Mouse (Mus musculus) A20 (cell line): ENCODE data around the gene Ppp4c.

ENCODE experiments used
- DNase-seq: peaks from one replicate; pipeline ENCODE4 v3.0.0-alpha.2; 2011; ENCODE audit warnings: low read depth, low spot score

Ppp4c gene

DNA sequence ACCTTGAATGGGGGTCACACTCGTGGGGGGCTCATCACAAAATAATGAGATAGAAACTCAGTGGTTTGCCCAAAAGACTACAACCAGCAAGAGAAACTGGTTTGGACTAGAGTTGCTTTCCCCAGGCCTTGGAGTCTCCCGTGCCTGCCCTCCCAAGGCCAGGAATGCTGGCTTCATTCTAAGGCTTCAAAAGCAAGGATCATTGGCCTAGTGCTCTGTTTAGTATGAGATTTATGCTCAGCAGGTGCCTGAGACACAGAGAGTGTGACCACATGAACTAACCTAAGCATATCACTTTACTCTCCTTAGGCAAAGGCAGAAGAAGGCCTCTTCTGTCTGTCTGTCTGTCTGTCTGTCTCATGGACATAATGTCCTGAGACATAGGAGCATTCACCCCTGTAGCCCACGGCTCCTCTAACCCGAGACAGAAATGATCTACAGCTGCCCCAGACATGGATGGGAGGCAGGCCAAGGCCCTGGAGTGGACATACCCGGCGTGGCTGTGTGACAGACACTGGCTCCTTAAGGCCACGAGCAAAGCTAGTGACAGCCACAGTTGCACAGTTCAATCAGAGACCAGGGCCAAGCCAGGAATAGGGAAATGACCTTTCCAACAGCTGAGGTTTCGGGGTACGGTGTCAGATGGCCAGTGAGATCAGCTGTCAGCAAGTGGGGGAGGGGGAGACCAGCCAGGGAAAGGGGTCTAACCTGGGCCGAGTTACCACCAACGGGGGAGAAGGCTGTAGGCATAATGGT, 10.0 kb upstream of the Ppp4c start:
- DNase-seq: no peak

DNA sequence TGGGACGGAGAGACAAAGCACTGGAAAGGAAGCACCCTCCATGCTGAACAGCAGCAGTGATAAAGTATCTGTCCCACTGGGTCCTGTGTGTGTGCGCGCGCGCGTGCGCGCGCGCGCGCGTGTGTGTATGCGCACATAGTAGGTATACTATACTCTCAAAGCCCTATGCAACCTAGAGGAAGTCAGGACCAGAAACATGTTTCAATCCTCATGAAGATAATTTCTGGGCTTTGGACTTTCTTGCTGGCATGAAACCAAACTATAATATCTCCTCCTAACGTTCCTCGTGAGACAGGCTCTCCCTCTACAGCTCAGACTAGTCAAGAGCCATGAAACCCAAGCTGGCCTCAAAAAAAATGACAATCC, 8.7 kb upstream of the Ppp4c start:
- no peak for DNase-seq

- DNase-seq: no peak
Measured at GRCm38 (mm10) chr7:126800269-126801056, 8.2 kb upstream of the Ppp4c start.

DNA sequence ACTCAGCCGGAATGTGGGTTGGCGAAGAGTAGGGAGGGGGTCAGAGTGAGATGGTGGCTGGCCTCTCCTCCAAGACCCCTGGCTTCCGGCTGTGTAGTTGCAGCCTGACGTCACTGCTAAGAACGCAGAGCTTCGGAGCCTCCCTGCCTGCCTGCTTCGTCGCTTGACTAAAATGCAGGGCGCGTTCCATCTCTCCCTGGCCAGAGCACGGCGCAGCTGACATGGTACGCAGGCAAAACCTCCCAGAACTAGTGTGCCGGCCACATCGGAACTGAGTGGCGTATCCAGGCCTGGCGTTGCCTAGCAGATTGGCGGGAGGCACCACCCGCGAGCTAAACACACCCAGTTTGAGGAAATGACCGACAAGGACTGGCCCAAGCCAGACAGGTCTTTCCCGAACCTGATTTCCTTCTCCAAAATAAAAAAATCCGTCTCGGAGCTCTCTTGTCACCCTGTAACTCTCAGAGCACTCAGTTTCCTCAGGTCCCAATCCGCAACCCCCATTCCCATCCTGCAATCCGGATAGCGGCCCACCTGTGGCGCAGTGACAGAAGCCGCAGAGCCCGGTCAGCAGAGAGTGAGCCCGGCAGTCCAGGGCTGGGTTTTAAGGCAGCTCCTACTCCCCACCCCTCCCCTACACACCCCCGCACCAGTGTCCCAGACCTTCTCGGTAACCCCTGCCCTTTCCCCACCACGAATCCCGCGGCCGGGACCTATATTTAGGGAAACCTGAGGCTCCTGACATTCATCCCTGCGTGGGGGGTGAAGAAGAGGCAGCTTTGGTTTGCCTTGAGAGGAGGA, 7.4 kb upstream of the Ppp4c start:
- no peak for DNase-seq

- peak; percentile 99 for DNase-seq
Measured at GRCm38 (mm10) chr7:126799050-126799467, 6.8 kb upstream of the Ppp4c start.

GRCm38 (mm10) chr7:126798127-126799049, 6.1 kb upstream of the Ppp4c start:
- DNase-seq: no peak

DNA sequence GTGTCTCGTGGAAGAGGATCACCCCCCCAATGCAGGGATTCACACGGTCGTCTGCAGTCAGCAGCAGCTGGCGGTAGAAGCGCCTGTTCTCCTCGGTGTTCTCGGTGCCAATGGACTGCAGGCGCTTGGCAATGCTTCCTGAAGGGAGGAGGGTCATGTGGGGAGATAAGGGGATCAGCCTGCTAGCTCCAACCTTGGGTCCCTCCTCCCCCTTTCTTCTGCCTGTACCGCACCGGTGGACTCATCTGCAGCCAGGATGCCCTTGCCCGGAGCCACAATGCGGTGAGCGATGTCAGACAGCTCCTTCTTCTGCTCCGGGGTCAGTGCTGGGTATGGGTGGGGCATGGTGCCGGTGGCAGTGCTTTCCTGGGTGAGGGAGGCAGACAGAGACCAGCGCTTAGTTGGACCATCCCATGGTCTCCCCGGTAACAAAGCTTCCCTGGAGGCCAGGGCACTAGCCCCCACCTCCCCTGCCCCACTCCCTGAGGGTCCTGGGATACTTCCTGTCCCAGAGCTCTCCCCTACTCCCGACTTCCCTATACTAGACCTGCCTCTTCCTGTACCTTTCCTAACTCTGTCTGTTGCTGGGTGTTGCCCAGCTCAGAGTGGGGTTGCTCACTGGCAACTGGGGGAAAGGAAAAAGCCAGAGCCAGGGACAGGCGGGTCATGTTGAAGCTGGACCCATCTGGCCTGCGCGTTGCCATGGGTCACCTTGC, 5.3 kb upstream of the Ppp4c start, which contains the start of gene Fam57b:
Gene Fam57b, plus strand, starts transcription at position 258 of the 716 bp plus-strand sequence.
- no peak for DNase-seq

DNA sequence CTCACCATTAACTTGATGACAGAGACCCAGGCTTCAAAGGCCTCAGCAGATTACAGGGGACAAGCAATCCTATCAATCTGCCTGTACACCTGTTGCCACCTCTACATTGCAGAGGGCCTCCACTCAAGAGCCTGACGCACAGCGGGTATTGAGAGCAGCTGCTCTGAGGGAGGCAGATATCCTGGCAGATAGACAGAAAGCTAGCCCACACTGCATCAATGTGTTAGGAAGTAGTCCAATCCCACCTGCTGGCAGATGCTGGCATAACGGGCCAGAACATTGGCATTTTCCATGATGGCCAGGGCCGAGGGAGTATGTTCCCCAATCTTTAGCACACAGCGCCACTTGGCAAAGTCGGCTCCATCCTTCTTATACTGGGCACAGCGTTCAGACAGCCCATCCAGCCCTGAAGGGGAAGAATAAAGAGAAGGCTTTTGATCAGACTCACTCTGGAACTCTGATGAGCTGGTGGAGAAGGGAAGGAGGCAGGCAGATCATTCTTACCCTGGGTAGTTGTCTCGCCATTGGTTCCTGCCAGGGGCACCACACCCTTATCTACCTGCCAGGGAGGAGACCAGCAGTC, 4.1 kb upstream of the Ppp4c start:
- DNase-seq: peak; percentile 32

GRCm38 (mm10) chr7:126795387-126796317, 3.4 kb upstream of the Ppp4c start:
- DNase-seq: no peak

DNA sequence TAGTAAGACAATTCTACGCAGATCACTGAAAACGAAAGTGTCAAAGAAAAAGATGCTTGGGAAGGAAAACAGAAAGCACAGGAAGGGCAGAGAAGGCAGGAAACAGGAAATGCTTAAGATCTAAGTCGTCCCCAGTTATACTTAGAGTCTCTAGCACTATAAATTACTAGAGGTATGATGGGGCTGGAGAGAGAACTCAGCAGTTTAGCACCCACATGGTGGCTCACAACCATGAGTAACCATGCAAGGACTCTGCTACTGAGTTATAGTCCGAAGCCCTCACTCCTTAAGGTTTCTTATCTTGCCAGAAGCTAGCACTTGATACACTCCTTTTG, 1.9 kb upstream of the Ppp4c start:
- peak; percentile 33 for DNase-seq

- DNase-seq: peak; percentile 53
Measured at GRCm38 (mm10) chr7:126793456-126794270, 1.4 kb upstream of the Ppp4c start.

DNA sequence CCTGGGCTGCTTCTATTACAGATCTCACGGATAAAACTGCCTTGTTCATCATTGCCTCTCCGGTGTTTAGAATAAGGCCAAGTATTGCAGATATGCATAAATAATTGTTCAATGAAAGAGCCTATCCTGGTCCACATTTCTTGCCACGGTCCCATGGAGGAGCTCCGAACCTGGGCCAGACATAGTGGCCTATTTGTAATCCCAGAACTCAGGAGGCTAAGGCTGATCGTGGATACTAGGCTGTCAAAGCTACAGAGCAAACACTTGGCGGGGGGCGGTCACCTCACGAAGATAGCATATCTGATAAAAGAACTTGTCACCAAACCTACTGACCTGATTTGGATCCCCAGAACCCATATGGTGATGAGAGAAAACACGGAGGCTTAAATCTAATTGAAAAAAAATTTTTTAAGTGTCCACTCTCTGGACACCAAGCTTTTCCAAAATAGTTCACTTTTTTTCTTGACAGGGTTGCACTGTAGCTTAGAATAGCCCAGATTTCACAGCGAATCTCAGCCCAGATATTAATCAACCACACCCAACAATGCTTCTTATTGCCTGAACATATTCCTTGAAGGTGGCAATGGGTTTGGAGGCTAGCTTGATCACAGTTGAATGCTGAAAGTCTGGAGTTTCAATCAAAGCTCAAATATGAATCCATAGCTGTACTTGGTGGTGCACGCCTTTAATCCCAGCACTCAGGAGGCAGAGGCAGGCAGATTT, 586 bp upstream of the Ppp4c start:
- DNase-seq: no peak

- no peak for DNase-seq
Measured at GRCm38 (mm10) chr7:126789141-126789540, 3.2 kb downstream of the Ppp4c start.

DNA sequence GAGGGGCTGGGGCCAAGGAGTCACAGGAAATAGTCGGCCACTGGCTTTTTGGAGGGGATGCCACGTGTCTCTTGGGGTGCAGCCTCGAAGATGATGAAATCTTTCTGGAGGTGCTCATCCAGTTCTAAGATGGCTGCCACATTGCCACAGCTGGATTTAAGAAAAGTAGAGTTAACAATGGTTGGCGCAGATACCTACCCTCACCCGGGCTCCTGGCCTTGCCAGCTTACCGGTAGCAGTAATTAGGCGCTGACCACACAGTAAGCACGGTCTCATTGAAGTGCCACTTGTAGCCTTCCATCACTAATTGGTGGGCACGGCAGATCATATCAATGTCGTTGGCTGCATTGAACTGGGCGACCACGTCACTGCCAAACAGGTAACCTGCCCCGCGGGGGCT, 6.2 kb downstream of the Ppp4c start:
- DNase-seq: no peak

- DNase-seq: no peak
Measured at GRCm38 (mm10) chr7:126785056-126785455, 7.2 kb downstream of the Ppp4c start.

DNA sequence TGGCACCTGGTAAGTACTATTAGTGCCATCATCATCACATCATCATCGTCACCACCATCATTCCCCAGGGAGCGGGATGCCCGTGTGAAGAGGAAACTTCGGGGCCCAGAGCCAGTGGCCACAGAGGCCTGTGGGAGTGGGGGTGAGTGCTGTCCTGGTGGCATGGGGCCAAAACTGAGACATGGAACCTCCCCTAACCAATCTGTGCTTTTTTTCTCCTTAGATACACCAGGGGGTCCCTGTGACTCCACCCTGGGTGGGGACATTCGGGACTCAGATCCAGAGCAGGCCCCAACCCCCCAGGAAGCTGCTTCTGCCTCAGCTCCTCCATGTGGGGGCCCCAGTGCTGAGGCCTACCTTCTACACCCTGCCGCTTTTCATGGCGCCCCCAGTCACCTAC, 7.8 kb downstream of the Ppp4c start:
- DNase-seq: no peak

GRCm38 (mm10) chr7:126782693-126783092, 9.6 kb downstream of the Ppp4c start:
- no peak for DNase-seq
